Mouse (Mus musculus) ovary, postnatal 10 days (tissue): ENCODE measurements around the gene Adipoq.
"Not testable (repeated sequence)": the region's sequence is repeated elsewhere in the genome, so short reads cannot be mapped to it uniquely, and the experiment has no call there.

ENCODE experiments used
- DNase-seq: peaks from one replicate; pipeline ENCODE4 v3.0.0; 2022; ENCODE audit warnings: low spot score

Adipoq gene

DNA sequence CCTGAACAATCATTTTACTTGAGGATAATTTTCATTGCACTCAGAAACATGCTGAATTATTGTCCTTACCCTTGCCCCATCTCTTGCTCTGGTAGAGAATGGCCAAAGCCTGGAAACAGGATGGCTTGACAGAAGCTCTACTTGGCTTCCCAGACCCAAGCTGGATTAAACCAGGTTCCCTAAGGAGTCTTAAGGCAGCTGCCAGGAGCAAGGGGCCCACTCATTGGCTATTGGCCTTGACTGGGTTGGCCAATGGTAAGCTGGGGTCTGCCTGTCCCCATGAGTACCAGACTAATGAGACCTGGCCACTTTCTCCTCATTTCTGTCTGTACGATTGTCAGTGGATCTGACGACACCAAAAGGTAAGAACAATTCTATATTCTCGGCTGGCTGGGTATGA lies at the start of gene Adipoq:
Adipoq (plus strand) TSS at position 257 of the 400 bp plus-strand sequence.
- no peak for DNase-seq

DNA sequence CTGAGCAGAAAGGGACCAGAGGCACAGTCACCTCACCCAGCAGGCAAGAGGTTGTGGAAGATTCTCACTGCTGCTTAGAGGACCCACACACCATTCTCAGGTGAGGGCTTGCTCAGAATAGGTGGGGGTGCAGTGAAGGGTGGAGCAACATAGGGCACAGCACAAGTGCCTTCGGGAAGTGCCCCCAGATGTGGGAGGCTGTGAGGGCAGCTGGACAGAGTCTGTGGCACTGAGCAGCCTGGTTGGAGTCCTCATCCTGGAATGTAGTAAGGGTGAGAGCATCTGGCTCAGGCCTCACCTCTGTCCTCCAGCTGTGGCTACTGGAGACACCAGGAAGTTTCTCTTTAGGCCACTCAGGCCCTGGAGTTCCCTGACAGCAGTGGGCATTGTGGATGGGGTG lies 49.5 kb upstream of the Adipoq start:
- not testable (repeated sequence) for DNase-seq

DNA sequence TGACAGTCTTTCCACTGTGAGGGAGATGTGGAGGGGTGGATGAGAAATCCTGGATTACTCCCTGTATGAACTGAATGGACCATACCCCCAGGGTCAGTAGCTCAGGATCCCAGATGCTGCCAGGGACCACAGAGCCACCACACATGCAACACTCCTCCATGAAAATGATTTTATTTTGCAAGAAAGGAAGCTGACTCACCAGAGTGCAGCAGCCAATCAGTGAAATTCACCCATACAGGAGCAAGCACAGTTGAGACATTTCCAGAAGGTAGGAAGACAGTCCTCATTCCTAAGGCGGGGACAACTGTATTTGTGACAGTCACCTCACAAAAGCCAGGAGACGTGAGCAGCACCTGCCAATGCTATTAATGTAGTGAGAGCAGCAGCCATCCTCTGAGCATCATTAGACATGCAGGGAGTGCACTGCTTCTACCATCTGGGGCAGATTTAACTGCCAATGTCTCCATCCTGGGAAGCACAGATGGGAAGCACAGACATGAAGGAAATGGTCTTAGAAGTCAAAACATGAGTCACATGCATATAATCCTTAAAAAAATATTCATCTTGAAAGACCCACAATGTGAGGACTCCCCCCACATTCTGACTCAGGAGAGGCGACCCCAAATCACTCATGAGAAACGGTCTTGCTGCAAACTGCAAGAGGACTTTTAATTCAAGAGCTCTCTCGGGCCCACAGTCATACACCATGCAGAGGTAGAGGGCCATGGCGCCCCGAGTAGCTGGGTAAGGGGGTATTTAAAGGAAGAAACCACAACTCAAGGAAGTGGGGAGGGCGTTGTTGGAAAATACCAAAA lies 48.8 kb upstream of the Adipoq start:
- not testable (repeated sequence) for DNase-seq

DNA sequence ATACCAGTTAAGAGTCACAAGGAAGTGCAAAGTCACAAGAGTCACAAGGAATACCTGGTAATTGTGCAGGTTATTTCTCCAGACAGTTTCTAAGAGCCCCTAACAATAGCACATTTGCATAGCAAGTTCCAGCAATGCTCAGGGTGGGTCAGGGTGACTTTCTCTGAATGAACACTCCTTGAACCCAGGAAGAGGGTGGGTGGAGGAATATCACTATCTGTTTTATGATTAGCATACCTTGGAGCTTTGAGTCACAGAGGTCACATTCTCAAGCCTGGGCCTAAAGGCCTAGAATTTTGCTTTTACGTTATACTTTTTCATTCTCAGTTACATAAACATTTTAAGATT lies 48.3 kb upstream of the Adipoq start:
- DNase-seq: not testable (repeated sequence)

DNA sequence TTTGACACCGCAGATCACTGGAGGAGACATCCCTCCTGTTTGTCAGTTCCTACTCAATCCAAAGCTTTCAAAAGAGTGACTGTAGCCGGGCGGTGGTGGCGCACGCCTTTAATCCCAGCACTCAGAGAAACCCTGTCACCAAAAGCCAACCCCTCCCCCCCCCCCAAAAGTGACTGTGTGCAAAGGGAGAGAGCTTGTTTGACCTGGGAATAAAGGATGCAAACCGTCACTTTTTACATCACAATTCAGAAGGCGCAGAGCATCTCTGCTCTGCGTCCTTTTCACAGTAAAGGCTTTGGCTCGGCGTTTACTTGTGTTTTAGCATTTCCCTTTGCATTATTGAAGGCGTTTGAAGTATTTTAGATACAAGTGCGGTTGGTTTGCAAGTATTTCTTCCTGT lies 46.7 kb upstream of the Adipoq start:
- DNase-seq: no peak

DNA sequence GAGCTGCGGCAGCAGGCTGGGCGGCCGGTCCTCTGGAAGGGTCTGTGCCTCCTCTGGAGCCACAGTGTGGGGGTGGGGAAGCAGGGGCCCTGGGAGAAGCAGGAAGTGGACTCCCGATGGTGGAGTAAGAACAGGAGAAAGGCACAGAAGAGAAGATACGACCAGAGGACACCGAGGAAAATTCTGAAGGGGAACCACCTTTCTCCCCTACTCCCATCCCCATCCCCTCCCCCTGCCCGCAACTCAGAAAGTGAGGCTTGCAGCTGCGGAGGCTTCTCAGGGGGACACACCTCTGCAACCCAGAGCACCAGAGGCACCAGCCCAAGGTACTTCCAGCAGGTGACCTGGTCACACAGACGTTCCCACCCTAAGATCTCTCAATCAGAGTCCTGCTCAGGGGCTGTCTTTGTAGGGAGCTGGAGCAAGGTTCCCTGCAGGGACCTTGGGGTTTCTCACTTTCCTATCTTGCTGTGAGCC lies 46.2 kb upstream of the Adipoq start:
- DNase-seq: peak; percentile 7

DNA sequence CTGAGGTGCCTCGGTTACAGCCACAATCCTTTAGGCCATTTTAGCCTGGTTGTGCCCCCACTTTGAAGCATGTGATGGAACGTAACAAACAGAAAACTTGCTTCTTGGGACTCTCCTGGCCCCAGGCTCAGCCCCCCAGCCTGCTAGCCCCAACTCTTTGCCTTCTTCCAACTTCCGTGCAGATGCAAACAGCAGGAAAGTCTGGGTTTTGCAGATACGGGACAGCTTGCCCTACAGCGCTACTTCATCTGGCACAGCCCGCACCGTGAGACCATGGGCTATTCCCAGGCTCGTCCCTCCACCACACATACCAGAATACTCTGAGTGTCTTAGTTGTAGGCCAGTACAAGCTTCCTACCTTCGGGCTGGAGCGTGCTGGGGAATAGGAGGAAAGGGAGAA lies 45.7 kb upstream of the Adipoq start:
- no peak for DNase-seq

DNA sequence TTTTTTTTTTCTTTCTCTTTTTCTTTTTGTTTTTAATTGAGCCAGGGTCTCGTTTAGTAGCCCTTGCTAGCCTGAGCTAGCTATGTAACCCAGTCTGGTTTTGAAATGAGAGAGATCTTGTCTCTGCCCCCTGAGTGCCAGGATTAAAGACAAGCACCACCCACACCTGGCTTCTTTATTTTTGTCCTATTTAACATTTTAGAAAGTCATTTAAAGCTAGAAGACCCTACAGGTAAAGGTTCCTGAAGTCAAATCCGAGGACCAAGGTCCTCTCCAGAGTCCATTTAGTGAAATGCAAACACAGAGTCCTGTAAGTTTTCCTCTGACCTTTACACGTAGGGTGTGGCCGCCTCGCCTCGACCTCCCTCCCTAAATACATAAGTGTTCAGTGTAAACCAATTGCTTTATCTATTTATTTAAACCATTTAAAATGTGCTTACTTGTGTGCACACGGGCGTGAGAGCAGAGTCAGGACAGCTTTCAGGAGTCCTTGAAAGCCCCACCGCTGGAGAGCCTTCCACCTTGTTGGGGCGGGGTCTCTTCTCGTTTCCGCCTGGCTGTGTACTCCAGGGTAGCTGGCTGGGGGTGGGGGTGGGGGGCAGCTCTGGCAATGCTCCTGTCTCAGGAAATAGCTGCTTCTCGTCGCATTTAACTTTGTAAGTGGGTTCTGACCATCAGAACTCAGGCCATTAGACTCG lies 43.8 kb upstream of the Adipoq start:
- no peak for DNase-seq

DNA sequence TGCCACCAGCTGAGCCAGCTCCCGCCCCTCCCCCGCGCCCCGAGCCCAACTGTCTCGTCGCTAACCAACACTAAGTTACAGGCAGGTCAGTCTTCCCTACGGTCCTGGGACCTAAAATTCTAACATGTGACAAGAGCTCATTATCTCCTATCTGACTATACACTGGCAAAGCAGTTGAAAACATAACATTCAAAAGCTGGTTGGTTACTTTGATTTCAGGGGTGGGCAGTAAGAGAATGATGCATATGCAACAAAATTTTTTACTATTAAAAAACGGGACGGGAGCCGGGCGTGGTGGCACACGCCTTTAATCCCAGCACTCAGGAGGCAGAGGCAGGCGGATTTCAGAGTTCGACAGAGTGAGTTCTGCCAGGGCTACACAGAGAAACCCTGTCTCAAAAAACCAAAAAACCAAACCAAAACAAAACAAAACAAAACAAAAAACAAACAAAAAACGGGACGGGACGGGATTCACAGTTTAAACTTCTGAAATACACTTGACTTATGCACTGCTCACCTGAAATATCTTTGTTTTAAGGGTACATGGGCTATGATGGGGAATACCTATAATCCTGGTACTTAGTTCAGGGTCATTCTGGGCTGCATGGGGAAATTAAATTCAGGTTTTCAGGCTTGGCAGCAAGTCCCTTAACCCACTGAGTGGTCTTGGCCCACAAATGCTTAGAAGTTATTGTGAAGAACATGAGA lies 43.1 kb upstream of the Adipoq start:
- DNase-seq: no peak

DNA sequence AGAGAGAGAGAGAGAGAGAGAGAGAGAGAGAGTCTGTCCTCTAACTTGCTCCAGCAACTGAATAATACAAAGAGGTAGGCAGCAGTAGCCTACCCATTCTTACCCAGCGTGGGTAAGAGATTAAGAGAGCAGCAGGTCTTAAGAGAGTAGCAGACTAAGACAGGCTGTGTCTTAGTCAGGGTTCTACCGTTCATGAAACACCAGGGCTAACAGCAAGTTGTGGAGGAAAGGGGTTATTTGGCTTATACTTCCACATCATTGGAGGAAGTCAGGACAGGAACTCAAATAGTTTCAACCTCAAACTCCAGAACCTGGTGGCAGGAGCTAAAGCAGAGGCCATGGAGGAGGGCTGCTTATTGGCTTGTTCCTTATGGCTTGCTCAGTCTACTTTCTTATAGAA lies 42.5 kb upstream of the Adipoq start:
- no peak for DNase-seq

DNA sequence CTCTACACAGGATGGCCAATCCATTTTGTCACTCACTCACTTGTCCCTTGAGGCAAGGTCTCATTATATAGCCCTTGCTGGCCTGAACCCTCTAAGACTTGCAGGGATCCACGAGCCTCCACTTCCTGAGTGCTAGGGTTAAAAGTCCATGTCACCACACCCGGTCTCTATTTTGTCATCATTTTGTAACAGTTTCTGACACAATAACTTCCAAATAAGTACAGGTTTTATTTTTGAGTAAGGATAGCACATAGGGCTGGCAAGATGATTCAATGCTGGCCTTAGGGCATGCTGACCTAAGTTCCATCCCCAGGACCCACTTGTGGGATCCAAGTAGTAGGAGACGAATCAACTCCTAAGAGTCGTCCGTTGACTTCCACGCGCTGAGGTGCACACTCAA lies 40.2 kb upstream of the Adipoq start:
- DNase-seq: no peak

DNA sequence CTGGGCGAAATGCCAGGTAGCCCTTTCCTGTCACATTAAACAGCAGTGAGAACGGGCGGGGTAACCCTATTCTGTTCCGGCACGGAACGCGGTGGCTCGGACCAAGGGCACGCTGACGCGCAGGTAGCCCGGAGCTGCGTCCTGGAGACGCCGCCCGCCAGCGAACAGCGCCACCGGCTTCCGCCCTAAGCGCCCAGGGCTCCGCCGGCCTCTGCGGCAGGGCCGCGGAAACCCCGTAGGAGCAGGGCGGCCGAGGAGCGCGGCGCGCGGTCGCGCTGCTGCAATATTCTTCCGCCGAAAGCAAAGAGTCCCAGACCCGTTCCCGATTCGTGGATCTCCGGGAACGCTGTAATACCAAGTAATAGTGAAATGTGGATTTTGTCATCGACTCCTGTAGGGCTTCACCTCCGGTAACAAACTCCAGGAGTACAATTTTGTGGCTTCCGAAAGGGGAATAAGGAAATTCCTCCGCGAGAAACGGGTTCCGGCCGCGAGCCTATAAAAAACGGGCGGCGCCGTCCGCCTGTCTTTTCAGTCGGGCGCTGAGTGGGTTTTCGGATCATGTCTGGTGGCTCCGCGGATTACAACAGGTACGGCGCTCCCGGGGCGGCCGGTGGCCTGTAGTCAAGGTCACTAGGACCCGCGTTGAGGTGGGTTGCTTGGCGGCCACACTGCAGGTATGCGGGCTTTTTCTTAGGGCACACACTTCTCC lies 38.9 kb upstream of the Adipoq start, which contains the start of gene Eif4a2:
Eif4a2 (plus strand) TSS at position 214 of the 712 bp plus-strand sequence.
- peak; percentile 93 for DNase-seq

DNA sequence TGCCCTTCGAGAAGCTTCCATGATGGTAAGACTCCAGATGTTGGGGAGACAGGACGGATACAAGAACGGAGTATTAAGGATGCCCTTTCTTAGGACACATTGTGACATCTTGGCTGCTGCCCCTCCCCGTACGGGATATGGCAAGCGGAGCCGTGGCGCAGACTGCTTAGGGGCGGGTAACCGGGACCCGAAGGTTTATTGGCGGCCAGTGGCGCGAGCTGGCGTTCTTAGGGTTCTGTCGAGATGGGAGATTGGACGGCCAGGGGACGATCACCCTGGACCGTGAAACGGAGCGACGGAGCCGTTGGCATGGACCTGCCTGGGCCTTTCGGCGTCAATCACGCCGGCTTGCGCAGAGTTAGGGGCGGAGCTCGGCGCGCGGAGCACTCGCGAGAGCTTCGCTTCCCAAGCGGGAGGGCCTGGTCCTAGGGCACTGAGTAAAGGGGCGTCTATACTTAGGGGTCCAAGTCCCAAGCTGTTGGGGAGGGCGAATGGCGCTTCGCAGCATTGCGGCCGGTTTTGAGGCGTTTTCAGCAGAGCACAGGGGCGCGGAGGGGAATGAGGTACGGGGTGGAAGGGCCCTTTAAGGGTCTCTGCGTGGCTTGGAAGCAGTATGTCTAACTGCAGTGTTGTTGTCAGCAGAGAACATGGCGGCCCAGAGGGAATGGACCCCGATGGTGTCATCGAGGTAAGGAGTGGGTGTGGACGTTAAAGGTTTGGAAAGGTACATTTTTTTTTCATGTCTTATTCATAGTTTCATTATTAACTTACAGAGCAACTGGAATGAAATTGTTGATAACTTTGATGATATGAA lies 38.2 kb upstream of the Adipoq start:
- DNase-seq: peak; percentile 71

DNA sequence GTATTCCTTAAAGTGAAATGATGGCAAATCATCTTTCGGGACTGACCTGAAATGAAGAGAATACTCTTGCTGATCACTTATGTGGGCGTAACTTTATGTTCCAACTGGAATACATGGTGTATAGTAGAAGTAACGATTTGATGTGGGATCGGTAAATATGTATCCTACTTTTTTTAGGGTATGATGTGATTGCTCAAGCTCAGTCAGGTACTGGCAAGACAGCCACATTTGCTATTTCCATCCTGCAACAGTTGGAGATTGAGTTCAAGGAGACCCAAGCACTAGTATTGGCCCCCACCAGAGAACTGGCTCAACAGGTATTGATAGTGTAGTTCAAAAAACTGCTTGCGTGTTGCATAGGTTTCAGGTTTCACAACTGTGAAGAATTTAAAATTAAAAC lies 37.4 kb upstream of the Adipoq start:
- DNase-seq: no peak

DNA sequence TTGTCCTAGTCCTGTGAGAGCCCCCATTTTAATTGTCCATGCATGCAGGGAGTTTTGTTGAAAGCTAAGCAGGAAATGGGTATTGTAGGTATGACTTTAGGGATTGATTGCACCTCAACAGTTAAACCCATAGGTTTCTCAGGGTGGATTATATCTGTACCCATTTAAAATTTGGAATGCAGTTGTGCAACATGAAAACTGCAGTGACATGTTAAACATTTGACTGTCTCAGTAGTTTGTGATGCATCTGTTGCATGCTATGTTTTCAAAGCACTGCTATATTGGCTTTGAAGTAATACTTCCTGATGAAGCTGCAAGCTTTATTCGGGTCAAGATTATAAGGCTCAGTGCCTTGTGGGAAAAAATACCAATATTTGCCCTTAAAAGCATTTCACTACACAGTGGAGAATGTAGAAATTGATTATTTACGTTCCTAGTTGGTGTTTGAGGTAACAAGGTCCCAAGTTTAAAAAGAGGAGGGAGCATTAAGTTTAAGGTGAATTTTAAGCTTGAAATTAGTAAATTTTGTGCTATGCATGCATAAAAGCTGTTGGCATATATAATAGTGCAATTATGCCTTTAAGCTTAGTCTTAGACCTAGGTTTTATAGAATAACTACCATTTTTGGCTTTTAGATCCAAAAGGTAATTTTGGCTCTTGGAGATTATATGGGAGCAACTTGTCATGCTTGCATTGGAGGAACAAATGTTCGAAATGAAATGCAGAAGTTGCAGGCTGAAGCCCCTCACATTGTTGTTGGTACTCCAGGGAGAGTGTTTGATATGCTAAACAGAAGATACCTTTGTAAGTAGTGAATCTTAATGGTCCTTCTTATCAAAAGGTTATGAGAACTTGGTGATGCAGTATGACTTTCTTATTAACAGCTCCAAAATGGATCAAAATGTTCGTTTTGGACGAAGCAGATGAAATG lies 36.7 kb upstream of the Adipoq start:
- no peak for DNase-seq

DNA sequence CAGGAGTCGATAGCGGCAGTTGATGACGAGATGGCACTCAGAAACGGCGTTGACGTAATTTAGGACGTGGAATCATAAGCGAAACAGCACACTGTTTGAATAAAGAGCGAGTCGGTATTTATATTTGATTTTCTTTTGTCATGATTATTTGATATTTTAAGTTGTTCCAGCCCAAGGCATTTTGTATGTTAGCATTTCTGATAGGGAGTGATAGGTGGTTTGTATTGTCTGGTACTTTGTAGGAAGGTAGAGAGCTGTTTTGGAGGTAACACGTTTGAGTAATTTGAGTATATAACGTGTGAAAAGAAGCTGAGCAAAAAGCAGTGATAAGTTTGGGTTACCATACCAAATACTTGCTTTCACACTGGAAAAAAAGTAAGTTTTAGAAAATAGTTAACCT lies 34.0 kb upstream of the Adipoq start:
- no peak for DNase-seq

DNA sequence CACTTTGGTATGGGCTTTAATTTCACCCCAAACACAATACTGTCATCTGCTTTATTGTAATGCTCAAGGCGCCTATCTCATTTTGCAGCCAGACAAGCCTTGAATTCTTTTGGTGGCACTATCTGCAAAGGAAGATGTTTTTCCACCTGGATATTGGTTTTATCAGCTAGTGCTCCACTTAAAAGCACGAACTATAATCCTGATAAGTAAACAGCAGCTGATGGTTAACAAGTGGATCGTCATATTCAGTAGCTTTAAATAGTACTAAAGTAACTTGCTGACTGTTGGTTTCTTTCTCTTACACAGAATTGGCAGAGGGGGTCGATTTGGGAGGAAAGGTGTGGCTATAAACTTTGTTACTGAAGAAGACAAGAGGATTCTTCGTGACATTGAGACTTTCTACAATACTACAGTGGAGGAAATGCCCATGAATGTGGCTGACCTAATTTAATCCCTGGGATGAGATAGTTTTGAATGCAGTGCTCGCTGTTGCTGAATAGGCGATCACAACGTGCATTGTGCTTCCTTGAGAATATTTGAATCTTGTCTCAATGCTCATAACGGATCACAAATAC lies 33.4 kb upstream of the Adipoq start:
- DNase-seq: no peak

DNA sequence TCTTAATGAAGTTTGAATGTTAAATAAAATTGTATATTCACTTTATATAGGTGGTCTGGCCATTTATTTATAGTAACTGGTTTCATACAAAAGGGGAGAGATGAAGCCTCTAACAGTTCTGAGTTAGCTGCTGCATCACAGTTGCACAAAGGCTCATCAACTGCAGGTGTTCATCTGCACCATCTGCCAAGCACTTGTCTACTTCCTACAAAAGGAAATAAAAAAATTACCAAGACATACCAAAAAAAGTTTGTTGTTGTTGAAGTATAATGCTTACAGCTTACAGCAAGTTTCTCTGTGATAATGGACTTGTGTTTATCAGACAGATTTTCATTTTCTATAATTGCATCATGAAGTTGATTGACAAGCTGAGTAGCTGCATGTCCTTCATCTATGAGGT lies 32.4 kb upstream of the Adipoq start:
- DNase-seq: no peak

DNA sequence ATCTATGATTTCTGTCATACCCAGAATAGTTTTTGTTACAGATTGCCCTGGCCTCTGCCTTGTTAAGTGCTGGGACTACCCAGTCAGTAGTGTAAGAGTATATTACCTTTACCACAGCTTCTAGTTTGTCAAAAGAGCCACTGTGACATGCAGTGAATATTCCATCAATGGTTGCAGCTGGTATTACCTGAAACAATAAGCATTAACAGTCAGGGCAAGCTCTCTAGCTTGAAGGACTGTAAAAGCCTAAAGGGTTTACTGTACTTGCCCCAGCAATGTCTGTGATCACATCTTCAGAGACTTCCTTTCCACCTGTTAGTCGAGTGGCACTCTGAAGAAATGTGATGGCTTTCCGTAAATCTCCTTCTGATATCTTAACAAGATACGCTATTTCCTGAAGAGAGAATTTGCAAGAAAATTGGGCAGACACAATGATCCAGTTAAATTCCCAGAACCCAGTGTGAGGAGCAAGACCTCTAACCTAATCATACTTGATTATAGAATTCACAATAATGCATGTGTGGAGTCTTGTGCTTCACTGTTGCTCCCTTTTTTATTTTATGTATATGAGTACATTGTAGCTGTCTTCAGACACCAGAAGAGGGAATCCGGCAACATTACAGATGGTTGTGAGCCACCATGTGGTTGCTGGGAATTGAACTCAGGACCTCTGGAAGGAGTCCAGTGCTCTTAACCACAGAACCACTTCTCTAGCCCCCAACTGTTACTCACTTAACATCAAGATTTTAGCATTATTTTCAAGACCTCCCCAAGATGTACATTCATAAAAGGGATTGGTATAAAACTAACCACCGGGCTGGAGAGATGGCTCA lies 31.8 kb upstream of the Adipoq start:
- no peak for DNase-seq
